Mouse (Mus musculus): ENCODE results near the gene Mrap.

DNA sequence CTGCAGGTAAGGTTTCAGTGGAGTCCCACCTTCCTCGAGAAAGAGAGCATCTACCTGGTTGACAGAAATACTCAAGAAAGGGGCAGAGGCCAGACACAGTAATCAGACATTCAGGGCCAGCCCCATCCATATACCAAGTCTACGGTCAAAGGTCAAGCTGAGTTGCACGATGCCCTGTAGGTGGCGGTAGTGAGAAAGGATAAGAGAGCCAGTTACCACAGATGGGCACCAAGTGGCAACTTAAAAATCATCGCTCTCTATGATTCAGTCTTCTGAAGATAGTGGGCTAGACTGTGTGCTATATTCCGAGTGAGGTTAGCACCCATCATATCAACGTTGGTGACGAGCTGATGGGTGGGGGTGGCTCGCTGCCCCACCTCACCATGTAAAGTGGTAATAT is 43.3 kb upstream of the Mrap start:
- TF ChIP-seq GATA1 (IDR thresholded peaks at IDR 0.05; ENCODE audit: borderline replicate concordance, low read length) (no peak), CTCF (IDR thresholded peaks at IDR 0.05; ENCODE audit: low read depth, low read length) (peak; percentile 53; the same call in 1 of the 2 replicates), GATA2 (IDR thresholded peaks at IDR 0.05; ENCODE audit: borderline replicate concordance, low read depth, low read length) (no peak)
